Mouse (Mus musculus) forebrain, postnatal 0 days (tissue): ENCODE measurements around the gene Lmln. TPM values are rescaled to one million over a fixed set of nuclear protein-coding genes. Genes with fewer than 3 reads are reported as not detected.
"Not testable (repeated sequence)": the region's sequence is repeated elsewhere in the genome, so short reads cannot be mapped to it uniquely, and the experiment has no call there.

Experiments
- ATAC-seq: fragments of 200-750 bp; cut with Nextera tagmentation; 2 replicates; pipeline ENCODE4 v1.8.0; 2017; ENCODE audit warnings: mild to moderate bottlenecking, moderate library complexity
- DNase-seq: peaks from one replicate; pipeline ENCODE4 v3.0.0-alpha.2; 2015
- H3K27ac ChIP-seq: fragments of 300-500 bp; sonication (generic); 2 replicates; pipeline ENCODE4 v1.5.1; 2014; ENCODE audit warnings: low read depth, mild to moderate bottlenecking, antibody characterized with exemption, low read length, moderate library complexity, mixed read lengths
- H3K27me3 ChIP-seq: fragments of 300-500 bp; sonication (generic); 2 replicates; pipeline ENCODE4 v1.6.1; 2014; ENCODE audit warnings: mild to moderate bottlenecking, low read length, mixed read lengths; ENCODE audit not compliant: insufficient read depth
- H3K36me3 ChIP-seq: fragments of 300-500 bp; sonication (generic); 2 replicates; pipeline ENCODE4 v1.6.1; 2014; ENCODE audit warnings: mild to moderate bottlenecking, moderate library complexity; ENCODE audit not compliant: insufficient read depth
- H3K4me1 ChIP-seq: fragments of 300-500 bp; sonication (generic); 2 replicates; pipeline ENCODE4 v1.6.1; 2014; ENCODE audit warnings: antibody characterized with exemption; ENCODE audit not compliant: insufficient read depth
- H3K4me2 ChIP-seq: fragments of 300-500 bp; sonication (generic); 2 replicates; pipeline ENCODE4 v1.6.1; 2014; ENCODE audit warnings: low read depth, mild to moderate bottlenecking, moderate library complexity
- H3K4me3 ChIP-seq: fragments of 300-500 bp; sonication (generic); 2 replicates; pipeline ENCODE4 v1.5.1; 2014; ENCODE audit warnings: low read depth, low read length, mixed read lengths
- H3K9ac ChIP-seq: fragments of 300-500 bp; sonication (generic); 2 replicates; pipeline ENCODE4 v1.6.1; 2014; ENCODE audit warnings: mild to moderate bottlenecking
- H3K9me3 ChIP-seq: fragments of 300-500 bp; sonication (generic); 2 replicates; pipeline ENCODE4 v1.6.1; 2016; ENCODE audit warnings: low read length
- CTCF ChIP-seq: sonication (generic); IDR thresholded peaks from 2 replicates; pipeline ENCODE4 v1.5.1; 2016; ENCODE audit warnings: antibody characterized with exemption, control low read depth, low read depth
- WGBS: fragments of 180-500 bp; shearing (Covaris S2); extraction: QIAGEN DNeasy Blood & Tissue Kit; methylation state at CpG from one replicate; pipeline ENCODE4 v1.1.7; 2014; 5-methylcytosine and 5-hydroxymethylcytosine counted together
- microRNA counts: library from miRNA; unstranded; fragments of <30 nt; microRNA quantifications from one replicate; lab custom pipeline; 2015
- microRNA-seq, 2 experiments: library from miRNA; unstranded; fragments of <30 nt; microRNA quantifications; one replicate each; pipeline ENCODE4; 2016
- polyA plus RNA-seq: library from polyadenylated mRNA; unstranded; fragments of >200 nt; fragmentation: Nextera tagmentation; extraction: Ambion mirVana; gene quantifications from 2 replicates; pipeline ENCODE4 v1.2.1, GENCODE M21; 2015
- total RNA-seq: library from RNA; depleted of rRNA; stranded (reverse); fragments of >200 nt; gene quantifications from 2 replicates; pipeline ENCODE4 v1.2.3, GENCODE M21; 2014; rRNA removed

Lmln gene
- total and polyA plus RNA-seq, 2 experiments from 2014 or later, result 3.0 to 7.3 TPM

- peak; percentile 55 for DNase-seq
- H3K27me3 ChIP-seq, result no peaks in the 10 kb centered on the region
- H3K36me3 ChIP-seq, result no peaks in the 10 kb centered on the region
- no peaks in the 10 kb centered on the region for H3K4me1 ChIP-seq
- H3K9me3 ChIP-seq, result no peaks in the 10 kb centered on the region
- no peak overlapping the region for H3K9ac ChIP-seq
- WGBS, result 65% methylated on average over 6 of the region's 6 CpGs
- no peak overlapping the region for H3K27ac ChIP-seq
- H3K4me3 ChIP-seq, result no peak overlapping the region
- H3K4me2 ChIP-seq, result no peak overlapping the region
- no peak for TF ChIP-seq CTCF
- peak; percentile 45; the same call in 1 of the 2 replicates for ATAC-seq
These were observed 109.5 kb downstream of the Lmln start for GRCm38 (mm10) chr16:33171800-33172199.

- Histone ChIP-seq H3K4me3 (no peak overlapping the region), H3K36me3 (no peaks in the 10 kb centered on the region), H3K4me2 (no peak overlapping the region), H3K4me1 (no peaks in the 10 kb centered on the region), H3K27ac (no peak overlapping the region), H3K27me3 (no peaks in the 10 kb centered on the region), H3K9me3 (no peaks in the 10 kb centered on the region), H3K9ac (no peak overlapping the region)
- ATAC-seq, result no peak
- no peak for DNase-seq
- no peak for TF ChIP-seq CTCF
- WGBS, result 74% methylated on average over 5 of the region's 5 CpGs
These were observed 110.8 kb downstream of the Lmln start for GRCm38 (mm10) chr16:33173151-33173550.

- ATAC-seq, result no peak
- Histone ChIP-seq H3K4me1 (no peaks in the 10 kb centered on the region), H3K4me3 (no peak overlapping the region), H3K36me3 (no peaks in the 10 kb centered on the region), H3K9ac (no peak overlapping the region), H3K27ac (no peak overlapping the region), H3K4me2 (no peak overlapping the region), H3K9me3 (no peaks in the 10 kb centered on the region), H3K27me3 (no peaks in the 10 kb centered on the region)
- DNase-seq, result no peak
- no peak for TF ChIP-seq CTCF
These were observed 112.4 kb downstream of the Lmln start for GRCm38 (mm10) chr16:33174695-33175094.

- H3K4me2 ChIP-seq, H3K4me1 ChIP-seq, H3K4me3 ChIP-seq, DNase-seq, H3K27me3 ChIP-seq, ATAC-seq, H3K9me3 ChIP-seq, H3K9ac ChIP-seq, H3K36me3 ChIP-seq, H3K27ac ChIP-seq: not testable (repeated sequence)
- 86% methylated on average over 5 of the region's 5 CpGs for WGBS
These were observed 114.5 kb downstream of the Lmln start for GRCm38 (mm10) chr16:33176831-33177230.

MicroRNAs within 50 kb of the gene (microRNA counts, 519-probe panel; counts per million panel counts)
- microRNA mmu-miR-1947 (lab: Ali Mortazavi, UCI), result not detected

Small RNAs within 50 kb of the gene (microRNA-seq; reads per million reads assigned to microRNA genes)
- gene Gm22231 (0 reads per million in 2 experiments), gene Mir1947 (1.9 to 2.2 reads per million in 2 experiments)

Other genes with a start within 250 kb of the Lmln start
- gene Fyttd1, start 185.0 kb upstream of the Lmln start, total RNA-seq, result 121 and 142 TPM in 2 replicates
- gene Fyttd1, start 185.0 kb upstream of the Lmln start, polyA plus RNA-seq, result 119 and 129 TPM in 2 replicates
- gene Rubcn, start 184.8 kb upstream of the Lmln start, total RNA-seq, result 70.9 and 81.0 TPM in 2 replicates
- 20.2 and 25.7 TPM in 2 replicates for gene Rubcn, start 184.8 kb upstream of the Lmln start, polyA plus RNA-seq
- 41.5 and 50.3 TPM in 2 replicates for gene Lrch3, start 148.4 kb upstream of the Lmln start, total RNA-seq
- gene Lrch3, start 148.4 kb upstream of the Lmln start, polyA plus RNA-seq, result 10.6 and 19.6 TPM in 2 replicates
- 4.6 and 8.3 TPM in 2 replicates for gene Iqcg, start 6.3 kb upstream of the Lmln start, total RNA-seq
- gene Iqcg, start 6.3 kb upstream of the Lmln start, polyA plus RNA-seq, result 3.3 and 6.0 TPM in 2 replicates
- gene Rpl35a, start 6.1 kb upstream of the Lmln start, total RNA-seq, result 721 and 854 TPM in 2 replicates
- 482 and 654 TPM in 2 replicates for gene Rpl35a, start 6.1 kb upstream of the Lmln start, polyA plus RNA-seq
- gene Osbpl11, start 122.5 kb downstream of the Lmln start, total RNA-seq, result 23.5 and 24.8 TPM in 2 replicates
- gene Osbpl11, start 122.5 kb downstream of the Lmln start, polyA plus RNA-seq, result 9.0 and 13.3 TPM in 2 replicates
- gene Snx4, start 188.9 kb downstream of the Lmln start, total RNA-seq, result 91.1 and 108 TPM in 2 replicates
- gene Snx4, start 188.9 kb downstream of the Lmln start, polyA plus RNA-seq, result 93.5 and 95.4 TPM in 2 replicates